Mouse (Mus musculus): ENCODE results near the gene Rpl9-ps6. TPM values are rescaled to one million over a fixed set of nuclear protein-coding genes. Genes with fewer than 3 reads are reported as not detected.

The Rpl9-ps6 gene
- total RNA-seq, 1 experiment from 2014 or later = 51.4 TPM

GRCm38 (mm10) chr19:32419069-32419468 is 47.3 kb downstream of the Rpl9-ps6 start:
- no peak for ATAC-seq (ENCODE audit: extremely low read depth, insufficient number of reproducible peaks, low FRiP score, poor library complexity, severe bottlenecking)

- no peak for ATAC-seq (ENCODE audit: extremely low read depth, insufficient number of reproducible peaks, low FRiP score, poor library complexity, severe bottlenecking)
Observed at GRCm38 (mm10) chr19:32416692-32417317, 49.6 kb downstream of the Rpl9-ps6 start.

Other genes starting within 250 kb of the Rpl9-ps6 start
- gene Sgms1, start 76.9 kb downstream of the Rpl9-ps6 start, total RNA-seq (2017) = 194 and 198 TPM in 2 replicates
- 8.7 and 12.6 TPM in 2 replicates for gene Minpp1, start 19.2 kb upstream of the Rpl9-ps6 start, total RNA-seq (2017)
- 0.74 and 1.0 TPM in 2 replicates for gene Papss2, start 129.2 kb upstream of the Rpl9-ps6 start, total RNA-seq (2017)

All from neutrophil, adult 5-6 weeks (primary cell).